Mouse (Mus musculus) mouse embryonic stem cell (cell line): Measurements from ENCODE around the gene Xirp1.

Experiments used
- in situ Hi-C, 2 experiments: fragments of 300-500 bp; cut with MboI; formaldehyde crosslinking; loops; 1 replicate in 1 of 2; 3 replicates in 1 of 2; pipeline ENCODE4 v1.14.3; 2019 to 2020; ENCODE audit warnings: low sequenced_read_pairs in 2 of 2, low pct_unique_long_range_greater_than_20kb in 1 of 2, mixed read lengths in 1 of 2; ENCODE audit not compliant: unreplicated experiment in 1 of 2

The Xirp1 gene

GRCm38 (mm10) chr9:120023086-120023811 is at the start of gene Xirp1:
Gene Xirp1, minus strand, starts transcription at chr9:120023598.
- in situ Hi-C loops, result loop anchor here in 1 of 2 experiments (10.0 kb wide), 1 partner anchor 72 kb away; the partner anchor contains the start of gene Ccr8

- in situ Hi-C loops, result loop anchor here in 1 of 2 experiments (5.0 kb wide), 1 partner anchor 46 kb away; no protein-coding TSS in a partner anchor
Observed at GRCm38 (mm10) chr9:120073169-120073568, 49.8 kb upstream of the Xirp1 start.

GRCm38 (mm10) chr9:120071251-120071650 is 47.9 kb upstream of the Xirp1 start:
- in situ Hi-C loops, result loop anchor here in 1 of 2 experiments (5.0 kb wide), 1 partner anchor 44 kb away; no protein-coding TSS in a partner anchor

GRCm38 (mm10) chr9:120069779-120070178 is 46.4 kb upstream of the Xirp1 start, which contains the start of gene Cx3cr1:
Gene Cx3cr1, minus strand, starts transcription at chr9:120069879.
- in situ Hi-C loops, result loop anchor here in 1 of 2 experiments (5.0 kb wide), 1 partner anchor 42 kb away; no protein-coding TSS in a partner anchor

- in situ Hi-C loops, result no loop called here
Observed at GRCm38 (mm10) chr9:120068047-120068446, 44.6 kb upstream of the Xirp1 start.

GRCm38 (mm10) chr9:120067609-120068008 is 44.2 kb upstream of the Xirp1 start:
- in situ Hi-C loops, result no loop called here

GRCm38 (mm10) chr9:120064317-120064716 is 40.9 kb upstream of the Xirp1 start:
- in situ Hi-C loops, result no loop called here

- in situ Hi-C loops, result no loop called here
Observed at GRCm38 (mm10) chr9:120058730-120059129, 35.3 kb upstream of the Xirp1 start.

GRCm38 (mm10) chr9:120056201-120056600 is 32.8 kb upstream of the Xirp1 start:
- in situ Hi-C loops, result no loop called here

- in situ Hi-C loops, result no loop called here
Observed at GRCm38 (mm10) chr9:120054545-120055277, 31.3 kb upstream of the Xirp1 start.

- in situ Hi-C loops, result no loop called here
Observed at GRCm38 (mm10) chr9:120049407-120049806, 26.0 kb upstream of the Xirp1 start.

GRCm38 (mm10) chr9:120048495-120048894 is 25.1 kb upstream of the Xirp1 start:
- in situ Hi-C loops, result no loop called here

- in situ Hi-C loops, result no loop called here
Observed at GRCm38 (mm10) chr9:120043115-120043514, 19.7 kb upstream of the Xirp1 start.

- in situ Hi-C loops, result no loop called here
Observed at GRCm38 (mm10) chr9:120037414-120037813, 14.0 kb upstream of the Xirp1 start.

GRCm38 (mm10) chr9:120034375-120034774 is 11.0 kb upstream of the Xirp1 start:
- in situ Hi-C loops, result no loop called here

GRCm38 (mm10) chr9:120032710-120033109 is 9.3 kb upstream of the Xirp1 start:
- in situ Hi-C loops, result no loop called here

GRCm38 (mm10) chr9:120030421-120030820 is 7.0 kb upstream of the Xirp1 start:
- in situ Hi-C loops, result no loop called here

- in situ Hi-C loops, result loop anchor here (5.0 to 10.0 kb wide), 2 partner anchors 42 to 65 kb away; partner anchors contain the start of gene Ccr8 (in 1 of the 2)
Observed at GRCm38 (mm10) chr9:120029880-120030279, 6.5 kb upstream of the Xirp1 start.
